Mouse (Mus musculus) left cerebral cortex, adult 9 months (tissue): ENCODE data around the gene Cdc14a.

Experiments
- DNase-seq, 2 experiments: peaks; one replicate each; pipeline ENCODE4 v3.0.0; 2022; ENCODE audit warnings: low spot score in 2 of 2

Cdc14a gene

DNA sequence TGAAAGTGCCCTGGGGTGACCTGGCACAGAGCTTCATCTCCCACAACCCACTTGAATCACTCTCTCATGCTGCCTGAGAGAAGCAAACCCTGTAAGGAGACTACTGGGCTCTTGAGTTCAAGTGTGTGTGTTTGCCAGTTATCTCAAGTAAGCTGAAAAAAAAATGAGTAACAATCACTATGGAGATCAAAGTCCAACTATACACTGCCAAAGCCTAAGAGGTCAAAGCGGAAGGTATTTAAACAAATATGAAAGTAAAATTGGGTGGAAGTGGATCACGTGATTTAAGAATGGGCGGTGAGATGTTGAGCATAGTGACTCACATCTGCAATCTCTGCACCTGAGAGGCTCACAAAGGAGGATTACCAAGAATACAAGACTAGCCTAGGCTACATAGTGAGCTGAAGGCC, 9.4 kb downstream of the Cdc14a start:
- no peak for DNase-seq

DNA sequence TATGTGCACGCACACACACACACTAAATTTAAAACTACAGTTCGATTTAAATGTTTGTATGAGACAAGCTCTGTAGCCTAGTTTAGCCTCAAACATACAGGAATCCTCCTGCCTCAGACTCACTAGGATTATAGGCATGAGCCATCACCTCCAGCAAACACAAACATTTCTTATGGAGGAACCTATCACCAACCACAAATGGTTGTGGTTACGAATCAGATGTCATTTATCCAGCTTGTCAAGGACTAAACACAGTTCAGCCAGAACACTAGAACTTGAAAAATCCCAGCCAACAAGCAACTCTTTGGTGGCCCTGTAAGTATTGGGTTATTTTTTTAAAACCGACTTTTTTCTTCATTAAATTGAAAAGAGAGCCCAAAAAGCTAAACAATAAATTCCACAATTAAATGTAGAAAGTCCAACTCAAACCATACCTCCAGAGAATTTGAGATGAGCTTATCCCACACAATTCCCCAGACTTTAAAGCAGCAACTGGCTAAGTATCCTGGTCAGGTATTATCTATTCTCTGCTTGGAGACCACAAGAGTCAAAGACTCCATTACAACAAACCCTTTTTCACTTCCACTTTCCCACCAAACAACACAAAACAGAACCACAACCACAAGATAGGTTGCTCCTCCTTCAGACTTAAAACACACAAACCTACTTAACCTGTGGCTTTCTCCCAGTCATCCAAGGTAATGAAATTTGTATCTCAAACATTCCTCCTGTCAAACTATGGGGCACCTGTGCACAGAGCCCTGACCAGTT, 10.7 kb downstream of the Cdc14a start:
- no peak for DNase-seq

DNA sequence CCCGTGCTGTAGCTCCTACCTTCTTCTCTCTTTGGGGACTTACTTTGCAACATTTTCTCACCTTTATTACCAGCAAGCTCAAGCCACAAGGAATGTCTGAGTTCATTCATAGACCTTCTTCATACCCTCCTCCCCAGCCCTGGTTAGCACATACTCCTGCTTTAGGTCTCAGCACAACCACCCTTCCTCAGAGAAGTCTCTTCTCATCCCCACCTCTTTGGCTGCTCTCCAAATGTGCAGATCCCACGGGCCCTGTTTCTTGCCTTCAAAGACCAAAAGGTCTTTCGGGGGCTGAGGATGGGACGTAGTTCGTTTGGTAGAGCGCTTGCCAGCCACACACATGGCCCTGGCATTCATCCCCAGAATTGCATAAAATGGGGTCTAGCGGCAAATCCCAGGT, 13.8 kb downstream of the Cdc14a start:
- no peak for DNase-seq

DNA sequence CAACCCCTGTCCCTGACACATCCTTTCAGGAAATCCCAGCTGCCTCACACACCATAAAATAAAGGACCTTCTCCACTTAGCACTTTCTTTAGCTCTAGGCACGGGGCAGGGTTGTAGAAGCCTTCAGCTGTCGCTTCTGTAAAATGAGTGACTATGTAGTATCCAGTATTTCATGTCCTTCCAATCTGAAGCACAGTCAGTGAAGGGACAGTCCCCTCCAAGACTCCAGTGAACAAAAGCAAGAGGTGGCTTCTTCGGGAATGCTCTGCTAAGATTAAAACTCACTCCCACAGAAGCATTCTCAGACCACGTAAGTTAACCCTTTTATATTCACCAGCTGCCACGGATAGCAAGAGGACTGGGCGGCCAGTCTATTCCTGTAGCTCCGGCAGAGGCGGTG, 14.3 kb downstream of the Cdc14a start:
- DNase-seq = no peak

DNA sequence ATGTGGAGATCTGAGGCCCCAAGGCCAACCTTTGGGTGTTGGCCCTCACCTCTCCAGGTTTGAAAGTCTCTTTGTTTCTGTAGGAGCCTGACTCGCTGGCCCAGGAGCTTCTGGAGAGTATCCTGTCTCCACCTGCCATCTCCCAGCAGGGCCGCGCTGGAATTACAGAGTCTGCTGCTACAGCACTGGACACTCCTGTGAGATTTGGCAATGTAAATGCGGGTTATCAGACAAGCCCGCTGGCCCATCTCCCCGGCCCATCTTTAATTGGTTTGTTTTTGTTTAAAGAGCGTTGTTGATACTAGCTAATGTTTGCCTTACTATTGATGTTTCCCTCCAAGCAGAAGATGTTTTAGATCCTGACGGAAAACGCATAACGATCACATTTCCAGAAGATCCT, 15.0 kb downstream of the Cdc14a start:
- DNase-seq = no peak

DNA sequence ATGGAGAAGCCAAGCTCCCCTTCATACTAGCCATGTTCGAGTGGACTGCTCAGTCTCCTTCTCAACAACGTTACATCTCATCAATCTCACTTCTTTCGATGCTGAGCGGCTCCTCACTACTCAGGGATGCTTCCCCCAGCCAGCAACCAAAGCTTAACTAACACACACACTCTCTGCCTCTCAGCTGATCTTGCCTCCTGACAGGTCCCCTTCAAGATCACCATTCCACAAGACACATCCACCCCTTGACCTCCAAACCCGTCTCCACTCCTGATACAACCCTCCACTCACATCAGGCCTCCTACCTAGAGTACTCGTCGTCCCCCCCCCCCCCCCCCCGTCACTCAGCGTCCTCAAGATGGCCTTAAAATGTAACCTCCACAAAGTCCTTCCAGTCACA, 18.3 kb downstream of the Cdc14a start:
- DNase-seq = no peak

DNA sequence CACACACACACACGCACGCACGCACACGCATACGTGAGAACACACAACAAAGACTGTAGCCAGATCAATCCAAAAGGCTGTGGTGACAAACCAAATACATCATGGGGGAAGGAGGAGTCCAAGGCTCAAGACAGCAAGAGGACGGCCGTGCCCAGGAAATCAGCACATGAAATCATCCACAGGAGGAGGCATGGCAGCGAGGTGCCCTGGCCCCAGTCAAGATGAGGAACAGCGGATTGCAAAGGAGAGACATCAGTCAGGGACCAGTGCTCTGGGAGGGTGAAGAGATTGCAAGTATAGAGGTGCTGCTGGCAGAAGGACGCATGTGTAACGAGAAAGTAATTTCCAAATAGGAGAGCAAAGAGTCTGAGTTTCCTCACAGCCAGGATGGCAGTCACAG, 22.4 kb downstream of the Cdc14a start:
- DNase-seq = no peak

DNA sequence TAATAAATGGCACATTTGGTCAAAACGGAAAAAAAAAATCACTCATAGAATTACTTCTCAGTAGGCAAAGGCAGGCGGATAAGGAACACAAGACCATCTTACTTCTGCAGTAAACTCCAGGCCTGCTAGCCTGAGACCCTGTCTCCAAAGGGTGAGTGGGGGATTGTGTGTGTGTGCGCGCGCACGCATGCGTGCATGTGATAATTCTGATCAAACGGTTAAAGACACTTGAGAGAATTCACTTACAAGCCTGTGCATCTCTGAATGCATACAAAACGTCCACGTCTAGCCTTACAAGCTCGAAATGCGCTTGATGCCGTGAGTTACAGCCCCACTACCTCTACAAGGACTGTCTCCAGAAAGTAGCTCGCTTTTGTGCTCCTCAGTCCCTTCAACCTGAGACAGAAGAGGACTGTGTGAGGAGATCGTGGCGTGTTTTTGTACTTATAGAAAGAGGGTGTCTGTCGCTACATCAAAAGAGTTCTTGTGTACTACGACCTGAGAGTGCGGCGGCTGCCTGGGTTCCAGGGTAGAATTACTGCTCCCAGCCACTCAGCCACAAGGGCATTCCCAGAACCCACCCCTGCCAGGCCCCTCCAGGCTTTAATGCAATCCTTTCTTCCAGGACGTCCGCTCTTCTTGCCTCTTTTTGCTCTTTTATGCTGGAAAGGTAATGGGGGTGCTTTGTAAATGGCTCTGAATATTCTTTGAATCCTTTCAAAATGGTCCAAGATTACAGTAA, 24.3 kb downstream of the Cdc14a start:
- DNase-seq = peak in 1 of 2 experiments; percentile 6

DNA sequence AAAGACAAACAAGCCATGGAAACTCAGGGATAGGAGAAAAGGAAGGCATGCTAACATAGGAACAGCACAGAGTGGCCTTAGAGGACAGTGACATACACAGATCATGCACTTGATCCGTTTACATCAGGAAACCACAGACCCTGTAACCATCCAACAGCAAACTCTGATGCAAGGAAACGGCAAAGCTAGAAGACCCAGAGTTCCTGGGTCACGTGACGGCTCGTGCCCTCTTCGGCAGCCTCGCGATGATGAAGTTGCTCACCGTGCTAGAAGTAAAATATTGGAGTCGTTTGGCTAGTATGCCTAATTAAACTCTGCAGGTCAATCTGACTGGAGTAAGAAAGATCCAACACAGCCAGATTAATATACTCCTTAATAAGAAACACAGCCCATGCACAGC, 25.3 kb downstream of the Cdc14a start:
- DNase-seq = no peak

DNA sequence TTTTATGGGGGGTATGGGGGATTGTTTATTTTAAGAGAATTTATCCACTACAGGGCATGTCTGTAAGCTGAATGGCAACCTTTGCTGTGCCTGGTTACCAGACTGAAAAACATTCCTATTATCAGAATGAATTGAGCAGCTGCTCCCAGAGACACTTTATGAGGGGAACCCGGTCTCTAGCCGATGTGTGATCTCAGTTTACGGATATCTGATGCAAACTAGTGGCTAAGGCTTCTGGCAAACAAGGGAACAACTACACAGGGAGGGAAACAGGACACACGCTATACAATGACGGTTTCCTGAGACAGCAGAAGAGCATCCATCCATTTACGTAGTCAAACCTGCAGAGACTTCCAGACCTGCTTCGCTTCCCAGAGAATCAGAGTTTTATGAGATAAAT, 25.9 kb downstream of the Cdc14a start:
- DNase-seq = no peak

DNA sequence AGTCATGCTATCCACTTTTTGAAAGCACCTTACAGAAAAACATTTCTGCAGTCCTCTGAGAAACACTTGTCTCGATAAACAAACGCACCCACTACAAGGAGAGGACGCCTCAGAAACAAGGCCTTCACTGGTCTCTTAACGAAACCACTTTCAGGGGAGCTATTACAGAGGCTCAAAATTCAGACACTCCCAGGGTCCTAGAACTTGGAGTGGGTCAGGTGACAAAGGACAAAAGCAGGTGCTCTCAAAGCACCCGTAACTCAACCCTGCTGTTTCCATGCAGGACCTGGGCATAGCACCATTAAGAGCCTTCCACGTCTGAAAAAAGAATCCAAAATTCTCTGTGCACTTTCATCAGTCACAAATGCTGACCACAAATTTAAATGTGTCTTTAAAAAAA, 26.5 kb downstream of the Cdc14a start:
- DNase-seq = no peak

DNA sequence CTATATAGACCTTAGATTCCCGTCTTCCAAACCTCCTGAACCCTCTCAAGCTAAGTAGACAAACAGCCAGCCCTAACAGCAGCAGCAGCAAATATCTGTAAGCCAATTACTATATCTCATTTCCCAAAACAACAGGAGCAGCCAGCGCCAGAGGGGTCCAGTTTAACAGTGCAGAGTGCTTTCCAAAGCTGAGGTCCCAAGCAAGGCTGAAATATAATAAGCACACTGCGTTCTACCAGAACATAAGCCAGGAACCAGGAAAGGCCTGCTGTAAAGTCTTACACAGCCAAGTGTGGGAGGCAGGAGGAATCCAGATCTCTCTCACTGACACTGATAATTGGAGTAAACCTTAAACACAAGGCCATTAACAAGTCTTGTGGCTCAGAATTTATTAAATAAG, 27.3 kb downstream of the Cdc14a start:
- no peak for DNase-seq

DNA sequence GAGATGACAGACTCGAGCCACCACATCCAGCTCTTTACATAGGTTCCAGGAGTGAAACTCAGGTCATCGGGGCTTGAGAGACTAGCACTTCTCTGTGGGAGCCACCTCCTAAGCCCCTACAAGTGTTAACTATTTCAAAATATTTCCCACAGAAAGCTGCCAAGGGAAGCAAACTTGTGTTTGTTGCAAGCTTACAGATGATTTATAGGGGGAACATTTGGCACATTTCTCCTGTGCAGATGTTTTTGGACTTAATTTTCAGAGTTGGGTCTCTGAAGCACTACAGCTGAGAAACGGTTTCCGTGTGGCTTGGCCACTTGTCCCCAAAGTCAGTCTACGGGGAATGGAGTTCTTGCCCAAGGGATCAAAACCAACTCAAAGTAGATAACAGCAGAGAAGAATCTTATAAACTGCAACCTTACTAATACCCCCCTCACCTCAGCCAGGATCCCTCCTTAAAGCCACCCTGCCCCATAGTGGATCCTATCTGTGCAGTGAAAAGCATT, 28.9 kb downstream of the Cdc14a start:
- no peak for DNase-seq

DNA sequence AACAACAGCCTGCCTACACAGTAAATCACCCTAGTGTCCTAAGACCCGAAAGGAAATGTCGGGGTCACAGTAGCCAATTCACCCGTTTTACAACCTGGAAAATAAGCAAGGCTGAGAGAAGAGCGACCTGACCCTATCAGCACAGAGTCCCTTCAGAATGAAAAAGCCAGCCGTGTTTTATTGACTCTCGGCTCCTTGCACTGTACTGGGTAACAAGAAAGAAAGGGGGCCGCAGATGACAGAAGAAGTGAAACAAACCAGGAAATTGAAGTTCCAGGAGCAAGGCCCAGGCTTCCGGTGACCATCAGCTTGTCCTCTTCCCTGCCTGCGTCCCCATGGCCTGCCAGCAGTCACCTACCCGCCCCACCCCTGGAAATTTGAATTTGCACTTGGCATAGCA, 32.4 kb downstream of the Cdc14a start:
- no peak for DNase-seq

DNA sequence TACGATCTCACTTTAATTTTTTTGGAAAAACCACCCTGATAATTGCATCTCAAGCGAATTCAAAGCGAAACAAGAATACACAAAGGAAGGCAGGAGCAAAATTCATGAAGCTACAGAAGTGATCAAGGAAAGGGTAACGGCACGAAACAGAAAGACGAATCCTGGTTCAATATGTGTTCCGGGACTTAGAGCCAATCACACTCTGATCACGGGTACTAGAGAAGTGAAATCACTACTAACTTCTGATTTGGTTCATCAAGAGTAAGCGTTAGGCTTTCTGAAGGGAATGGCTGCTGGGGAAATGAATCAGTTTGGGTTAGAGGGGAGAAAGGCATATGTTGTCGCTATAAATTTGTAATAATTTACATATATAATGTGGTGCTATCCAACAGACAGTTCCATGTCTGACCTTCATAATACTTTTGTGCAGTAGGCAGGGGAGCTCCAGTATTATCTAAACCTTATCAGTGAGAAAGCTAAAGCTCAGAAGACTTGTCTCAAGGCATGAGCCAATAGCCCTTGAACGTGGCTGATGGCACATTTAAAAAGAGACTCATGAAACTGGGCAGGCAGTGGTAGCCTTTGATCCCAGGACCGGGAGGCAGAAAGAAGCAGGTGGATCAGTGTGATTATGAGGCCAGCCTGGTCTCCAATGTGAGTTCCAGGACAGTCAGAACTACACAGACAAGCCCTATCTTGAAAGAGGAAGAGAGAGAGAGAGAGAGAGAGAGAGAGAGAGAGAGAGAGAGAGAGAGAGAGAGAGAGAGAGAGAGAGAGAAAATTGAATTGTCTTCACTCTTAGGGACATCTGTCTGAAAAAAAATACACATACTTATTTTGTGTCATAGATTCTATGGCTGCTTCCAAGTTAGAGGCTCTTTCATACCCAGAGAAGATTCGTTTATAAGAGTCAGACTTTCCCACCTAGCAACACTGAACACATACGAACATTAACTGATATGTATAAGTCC, 34.0 kb downstream of the Cdc14a start:
- no peak for DNase-seq

DNA sequence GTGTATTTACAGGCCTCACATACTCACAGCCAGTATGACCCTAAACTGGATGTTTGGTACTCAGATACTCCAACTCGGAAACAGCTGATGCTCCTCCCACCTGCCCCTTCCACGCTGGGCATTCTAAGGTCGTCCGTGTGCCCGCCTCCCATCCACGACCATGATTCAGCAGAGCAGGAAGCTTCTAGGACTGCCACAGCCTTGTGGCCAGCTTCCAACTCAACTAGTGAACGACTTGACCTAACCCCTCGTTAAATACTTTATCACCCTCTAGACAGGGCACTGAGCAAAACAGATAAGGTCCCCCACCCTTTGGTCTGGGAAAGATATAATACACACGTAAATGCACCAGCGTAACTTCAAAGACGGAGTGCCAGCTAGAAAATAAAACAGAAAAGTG, 35.0 kb downstream of the Cdc14a start:
- DNase-seq = no peak

DNA sequence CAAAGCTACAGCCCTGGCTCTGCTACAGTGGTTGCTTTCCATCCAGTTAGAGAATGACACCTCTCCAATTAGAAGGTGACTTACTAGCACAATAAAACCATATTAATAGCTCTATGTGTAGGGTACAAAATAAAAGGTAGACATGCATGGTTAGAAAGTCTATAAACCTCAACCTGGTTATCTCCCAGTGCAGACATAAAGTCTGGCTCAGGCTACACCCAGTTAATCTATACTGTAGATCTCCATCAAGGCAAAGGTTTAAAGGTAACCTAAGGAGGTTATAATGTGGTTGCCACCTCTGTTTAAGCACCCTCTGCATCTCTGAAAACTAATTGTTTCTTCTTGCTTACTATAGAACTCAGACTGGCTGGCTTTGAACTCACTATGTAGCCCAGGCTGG, 36.9 kb downstream of the Cdc14a start:
- DNase-seq = no peak

DNA sequence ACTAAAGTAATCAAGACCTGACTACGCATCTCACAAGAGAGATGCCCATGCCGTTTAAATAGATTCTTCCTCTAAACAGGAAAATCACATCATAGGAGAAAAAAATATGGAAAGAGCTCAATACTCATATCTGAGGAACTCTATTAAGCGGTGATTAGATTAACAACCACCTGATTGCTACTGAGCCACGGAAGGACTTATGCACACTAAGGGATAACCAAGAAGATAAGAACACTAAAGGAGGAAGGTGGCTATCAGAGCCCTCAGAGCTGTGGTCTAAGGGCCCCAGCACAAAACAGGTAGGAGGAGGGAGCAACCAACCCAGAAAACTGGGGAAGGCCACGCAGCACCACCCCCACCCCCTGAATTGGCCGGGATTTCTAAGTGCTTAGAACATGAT, 37.5 kb downstream of the Cdc14a start:
- DNase-seq = no peak

DNA sequence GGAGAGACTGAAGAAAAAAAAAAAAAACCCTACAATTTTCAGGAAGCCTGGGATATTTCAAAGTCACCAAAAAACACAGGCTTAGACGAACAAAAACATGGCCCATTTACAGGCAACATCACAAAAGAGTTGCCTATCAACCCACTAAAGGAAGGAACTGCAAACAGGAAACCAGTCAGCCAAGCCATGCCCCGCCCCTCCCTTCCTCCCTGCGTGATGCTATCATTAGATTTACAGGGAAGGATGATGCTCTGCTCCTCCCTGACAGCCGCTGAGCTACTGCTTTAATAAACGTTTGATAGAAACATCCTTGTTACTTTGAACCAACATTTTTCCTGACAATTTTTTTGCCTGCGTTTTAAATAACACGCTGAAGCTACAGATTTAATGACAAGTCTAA, 39.5 kb downstream of the Cdc14a start:
- no peak for DNase-seq

DNA sequence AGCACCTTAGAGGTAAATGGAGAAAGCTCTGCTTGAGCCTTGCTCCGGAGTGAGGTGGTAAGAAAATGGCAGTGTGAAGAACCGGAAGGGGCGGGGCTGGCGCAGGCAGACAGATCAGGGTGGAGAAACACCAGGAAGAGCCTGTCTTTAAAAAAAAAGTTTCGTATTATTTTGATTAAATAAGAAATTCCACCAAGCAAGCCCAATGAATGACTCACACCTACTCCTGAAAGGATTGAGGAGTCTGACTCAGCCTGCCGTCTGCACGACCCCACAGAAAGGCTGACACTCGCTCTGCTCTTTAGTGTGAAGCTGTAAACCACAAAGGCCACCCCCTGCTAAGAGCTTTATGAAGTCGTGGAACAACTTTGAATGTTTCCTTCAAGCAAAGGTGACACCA, 43.5 kb downstream of the Cdc14a start:
- no peak for DNase-seq

DNA sequence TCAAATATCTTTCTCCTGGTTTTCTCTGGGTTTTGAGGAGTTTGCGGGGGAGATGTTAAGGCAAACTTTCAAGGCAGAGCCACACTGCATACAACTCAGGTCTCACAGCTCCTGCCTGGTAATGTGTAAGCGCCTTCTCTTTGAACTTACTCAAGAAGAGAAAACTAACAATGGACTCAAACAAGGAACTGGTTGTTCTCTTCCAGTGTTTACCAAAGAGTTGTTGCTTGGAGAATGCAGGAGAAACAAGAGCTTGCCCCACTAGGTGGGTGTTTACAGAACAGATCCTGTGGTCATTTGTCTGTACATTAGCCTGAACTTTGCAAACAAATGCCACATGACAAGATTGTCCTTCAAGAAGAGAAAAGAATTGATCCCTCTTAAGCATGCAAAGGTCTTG, 48.4 kb downstream of the Cdc14a start:
- DNase-seq = no peak

DNA sequence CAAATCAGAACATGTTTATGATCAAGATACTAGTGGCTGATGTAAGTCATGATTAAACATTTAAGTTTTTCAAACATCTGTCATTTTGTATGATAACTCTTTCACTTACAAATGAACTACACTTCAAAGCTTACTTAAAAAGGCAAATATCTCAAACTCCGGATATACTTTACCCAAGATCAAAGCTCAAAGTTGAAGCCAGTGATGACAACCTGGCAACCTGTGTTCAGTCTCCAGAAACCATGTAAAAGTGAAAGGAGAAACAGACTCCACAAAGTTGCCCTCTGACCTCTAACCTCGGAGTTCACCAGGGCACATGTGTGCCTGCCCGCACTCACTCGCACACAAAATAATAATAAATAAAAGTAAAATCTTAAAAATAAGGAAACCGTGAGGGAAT, 49.3 kb downstream of the Cdc14a start:
- no peak for DNase-seq
